8 mouse cellular contexts compared by ENCODE assay signal in the genomic region with DNA sequence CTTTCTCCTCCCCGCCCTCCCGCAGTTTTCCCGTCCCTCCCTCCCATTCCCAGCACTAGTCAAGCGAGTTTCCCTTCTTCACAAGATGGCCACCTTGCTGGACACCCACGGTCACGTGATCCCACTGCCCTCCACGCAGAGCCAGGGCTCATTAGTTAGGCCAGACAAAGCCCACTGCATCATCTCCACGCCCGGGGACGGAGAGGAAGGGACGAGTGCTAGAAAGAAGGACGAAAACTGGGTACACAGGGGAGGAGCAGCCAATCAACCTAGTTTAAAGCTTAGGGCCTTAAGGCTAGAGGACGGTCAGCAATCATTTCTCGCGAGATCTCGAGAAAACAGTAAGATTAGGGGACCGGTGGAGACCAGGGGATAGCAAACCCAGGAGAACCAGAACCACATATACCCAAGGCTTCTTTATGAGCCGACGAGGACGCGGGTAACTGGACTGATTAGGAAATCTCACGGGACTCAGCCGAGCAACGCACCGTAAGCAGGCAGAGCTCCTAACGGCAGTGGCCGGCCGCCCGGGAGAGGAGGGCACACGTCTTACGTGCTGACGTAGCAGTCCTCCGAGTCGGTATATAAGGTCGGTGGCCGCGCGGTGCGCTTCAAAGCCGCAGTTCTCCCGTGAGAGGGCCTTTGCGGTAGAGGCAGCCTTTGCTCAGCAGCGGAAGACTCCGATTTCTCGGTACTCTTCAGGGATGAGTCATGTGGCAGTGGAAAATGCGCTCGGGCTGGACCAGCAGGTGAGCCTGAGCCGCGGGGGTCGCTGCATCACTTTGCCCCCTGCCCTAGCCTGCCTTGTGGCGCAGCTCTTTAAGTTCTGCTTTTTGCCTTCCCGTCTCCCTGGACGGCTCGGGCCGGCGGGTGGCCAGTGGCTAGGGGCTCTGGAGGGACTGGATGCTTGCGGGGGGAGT. TPM values are rescaled to one million over a fixed set of nuclear protein-coding genes. Genes with fewer than 3 reads are reported as not detected.
A peak's percentile ranks its signal among the peaks of the same experiment; 100 is the strongest.
DNase-seq lines count a peak whose midpoint lies in the region; ATAC-seq lines count a peak whose summit lies in the region.

A gene (plus strand): TSS at position 562 of the 920 bp plus-strand sequence.

- peak; percentile 95 for ATAC-seq in hindbrain, embryonic 13.5 days (ENCODE audit: low FRiP score)

- H3K36me3 ChIP-seq in hindbrain, embryonic 13.5 days = peaks cover 10% of the 10 kb centered on the region; the same call in 1 of the 2 replicates

- peaks cover 26% of the 10 kb centered on the region for H3K4me1 ChIP-seq in hindbrain, embryonic 13.5 days (replicated peaks)

- H3K4me3 ChIP-seq in hindbrain, embryonic 13.5 days = peak within 1 kb of the TSS; percentile 80

- WGBS in hindbrain, embryonic 13.5 days = under 1% methylated on average over 50 of the region's 57 CpGs

- peak within 1 kb of the TSS; percentile 99 for H3K27ac ChIP-seq in hindbrain, embryonic 13.5 days

- no peaks in the 10 kb centered on the region for H3K9me3 ChIP-seq in hindbrain, embryonic 13.5 days

- DNase-seq in Muller cell, postnatal 12 days (ENCODE audit: inconsistent ontology term) = peak; percentile 97
- DNase-seq in cerebellum, postnatal 10 days = peak; percentile 93 to 97
- DNase-seq in frontal cortex, postnatal 14 days (ENCODE audit: low spot score in 2 of 2) = peak; percentile 85 to 92
- DNase-seq in layer of hippocampus, postnatal 25 days (ENCODE audit: extremely low spot score in 1 of 2, low spot score in 1 of 2) = peak; percentile 93 to 94
- peak; percentile 94 for DNase-seq in lung, postnatal 25 days (ENCODE audit: low spot score)
- peak; percentile 91 for DNase-seq in retina, embryonic 14.5 days (ENCODE audit: low spot score)
- peak; percentile 89 for DNase-seq in thymus, postnatal 4 days

- peaks cover 3% of the 10 kb centered on the region; the same call in 1 of the 2 replicates for H3K27me3 ChIP-seq in hindbrain, embryonic 13.5 days

- peak within 1 kb of the TSS; percentile 76 for H3K4me2 ChIP-seq in hindbrain, embryonic 13.5 days

- peak within 1 kb of the TSS; percentile 98 for H3K9ac ChIP-seq in hindbrain, embryonic 13.5 days

RNA-seq across cellular contexts. Expression of the gene that starts here (rescaled TPM):
- 120 and 125 TPM in 2 replicates for polyA plus RNA-seq in hindbrain, embryonic 13.5 days (2015; fragmentation: Nextera tagmentation; extraction: Ambion mirVana)
- 100 to 1,000 TPM; 163 to 190 TPM for total RNA-seq in layer of hippocampus, postnatal 25 days (2021)

Comparison
In these comparisons a context has a peak if more than half of its experiments do, and no peak if none do; other contexts are left out.
1. Peak in every context shown above with its lines: DNase-seq, ATAC-seq, H3K4me3 ChIP-seq and H3K27ac ChIP-seq.